ENCODE assay signal across 23 mouse cellular contexts in genomic region chr13:34731551-34731950, GRCm38 (mm10). TPM values are rescaled to one million over a fixed set of nuclear protein-coding genes. Genes with fewer than 3 reads are reported as not detected.
"Had no signal": no experiment of that assay in that cellular context is flagged by ENCODE, and none has a peak within 500 bp of the region (broad histone marks: within the 10 kb centered on the region; RNA-seq: fewer than 3 reads in every experiment).

No protein-coding gene starts in this region.

- H3K4me1 ChIP-seq: stomach, embryonic 15.5 days had no signal

- H3K9me3 ChIP-seq: neural tube, embryonic 15.5 days; stomach, embryonic 15.5 days had no signal

- H3K27ac ChIP-seq: neural tube, embryonic 13.5 days; neural tube, embryonic 15.5 days; stomach, embryonic 15.5 days; stomach, postnatal 0 days had no signal

- H3K36me3 ChIP-seq: neural tube, embryonic 13.5 days; neural tube, embryonic 15.5 days; stomach, embryonic 15.5 days had no signal

- H3K4me3 ChIP-seq: neural tube, embryonic 13.5 days; neural tube, embryonic 15.5 days; stomach, embryonic 15.5 days had no signal

- H3K4me2 ChIP-seq: neural tube, embryonic 13.5 days; neural tube, embryonic 15.5 days; stomach, embryonic 15.5 days had no signal

- DNase-seq: retina, postnatal 1 day; right cerebral cortex, adult 18-20 months; right cerebral cortex, postnatal 14 days; right cerebral cortex, postnatal 25 days; right cerebral cortex, postnatal 4 days; spleen, adult 18-20 months; thymus, adult 18-20 months; thymus, adult 2 months; thymus, postnatal 14 days; thymus, postnatal 25 days; thymus, postnatal 36 days; thymus, postnatal 4 days had no signal

- H3K9ac ChIP-seq: neural tube, embryonic 13.5 days; neural tube, embryonic 15.5 days; stomach, embryonic 15.5 days had no signal

- H3K27me3 ChIP-seq: neural tube, embryonic 13.5 days; neural tube, embryonic 15.5 days; stomach, embryonic 15.5 days had no signal

RNA-seq across cellular contexts. Expression of gene Fam50b, which starts 3.1 kb away (rescaled TPM):
- total RNA-seq: neutrophil, adult 5-6 weeks had no signal
- polyA plus RNA-seq: neural tube, embryonic 13.5 days; neural tube, embryonic 14.5 days; neural tube, embryonic 15.5 days; small intestine, adult 2 months; spleen, adult 2 months; stomach, embryonic 14.5 days; stomach, embryonic 15.5 days; stomach, embryonic 16.5 days; thymus, adult 2 months; thymus, postnatal 0 days had no signal
